Mouse (Mus musculus): ENCODE results near the gene Rexo5. TPM values are rescaled to one million over a fixed set of nuclear protein-coding genes. Genes with fewer than 3 reads are reported as not detected.

Rexo5 gene
- total RNA-seq (2021): 10 to 100 TPM in 1 of 2 experiments, 1 to 10 TPM in 1; 7.3 to 14.9 TPM

DNA sequence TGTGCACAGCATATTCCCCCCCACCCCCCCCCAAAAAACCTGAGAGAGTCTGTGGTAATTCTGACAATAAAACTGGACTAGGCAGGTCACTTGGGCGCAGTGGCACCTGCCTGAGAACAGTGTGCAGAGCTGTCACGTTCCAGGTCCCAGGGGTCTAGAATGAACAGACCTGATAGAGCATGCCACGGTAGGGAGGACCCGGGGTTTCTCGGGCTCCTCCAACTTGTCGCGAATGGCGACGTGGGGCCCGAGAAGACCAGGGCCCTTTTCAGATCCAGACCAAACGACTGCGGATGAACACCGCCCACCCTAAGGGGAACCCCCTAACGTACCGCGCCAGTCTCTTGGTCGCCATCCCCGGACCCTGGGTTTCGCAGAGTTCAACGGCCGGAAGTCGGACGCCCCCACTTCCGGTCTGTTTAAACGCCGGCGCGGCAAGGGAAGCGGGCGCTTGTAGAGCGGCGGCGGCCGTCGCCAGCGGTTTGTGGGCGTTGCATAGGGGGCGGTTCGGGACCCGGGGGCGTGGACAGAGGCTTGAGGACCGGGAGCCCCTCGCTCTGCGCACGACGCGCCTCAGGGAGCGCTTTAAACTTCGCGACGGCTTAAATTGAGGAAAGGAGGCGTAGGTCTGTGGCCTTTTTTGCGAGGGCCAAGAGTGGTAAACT lies at the start of gene Rexo5, which contains the start of gene Eri2:
Rexo5 (plus strand) TSS at position 421 of the 665 bp plus-strand sequence.
Eri2 (minus strand) TSS at position 473 of the 665 bp plus-strand sequence.
- peak; percentile 91 for DNase-seq

DNA sequence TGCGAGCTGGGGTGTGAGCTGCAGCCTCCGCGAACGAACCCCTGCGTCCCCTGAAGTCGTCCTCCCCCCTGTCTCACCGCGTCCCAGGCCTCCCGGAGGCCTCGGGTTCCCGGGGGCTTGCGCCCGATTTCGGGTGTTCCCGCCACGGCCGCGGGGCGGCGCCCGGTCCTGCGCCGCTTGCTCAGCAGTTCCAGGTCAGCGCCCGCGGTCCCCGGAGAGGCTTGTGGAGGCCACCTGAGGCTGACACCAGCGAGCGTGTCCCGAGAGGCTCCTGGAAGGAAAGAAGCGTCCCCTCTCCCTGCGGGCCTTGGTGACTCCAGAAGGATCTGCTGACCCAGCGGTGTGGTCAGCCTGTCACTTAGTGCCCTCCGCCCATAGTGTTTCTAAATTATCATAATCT lies 49.5 kb upstream of the Rexo5 start:
- DNase-seq: peak; percentile 9

DNA sequence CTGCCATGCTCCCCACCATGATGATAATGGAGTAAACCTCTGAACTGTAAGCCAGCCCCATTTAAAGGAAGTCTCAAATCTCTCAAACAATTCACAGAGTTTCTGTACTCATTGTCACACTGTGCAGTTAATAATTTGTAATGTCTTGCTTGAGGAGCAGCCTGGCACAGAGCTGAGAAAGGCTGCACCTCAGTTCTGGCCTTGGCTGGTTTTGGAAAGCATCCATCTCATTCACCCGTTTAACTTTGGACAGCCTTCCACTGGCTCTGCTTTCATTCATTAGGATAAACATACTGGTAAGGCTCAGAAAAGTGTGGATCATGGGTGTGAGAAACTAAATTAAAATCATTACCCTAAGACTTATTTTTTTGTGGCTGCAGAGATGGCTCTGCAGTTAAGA lies 47.9 kb upstream of the Rexo5 start:
- DNase-seq: no peak

DNA sequence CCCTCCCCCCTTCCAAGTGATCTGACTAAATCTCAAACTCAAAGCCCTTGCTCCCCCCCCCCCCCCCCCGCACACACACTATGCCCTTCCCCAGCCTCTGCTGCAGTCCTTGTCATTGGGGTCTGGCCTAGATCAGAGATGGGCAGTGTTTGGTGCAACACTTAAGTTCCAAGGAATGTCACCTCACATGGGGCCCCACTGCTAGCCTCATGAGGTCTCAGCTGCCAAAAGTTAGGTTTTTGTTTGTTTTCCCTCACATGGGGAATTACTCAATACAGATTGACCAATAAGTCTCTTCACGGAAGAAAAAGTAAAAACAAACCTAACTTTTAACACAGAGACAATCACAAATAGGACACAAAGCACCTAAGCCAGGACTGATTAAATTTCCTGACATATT lies 45.0 kb upstream of the Rexo5 start:
- no peak for DNase-seq

DNA sequence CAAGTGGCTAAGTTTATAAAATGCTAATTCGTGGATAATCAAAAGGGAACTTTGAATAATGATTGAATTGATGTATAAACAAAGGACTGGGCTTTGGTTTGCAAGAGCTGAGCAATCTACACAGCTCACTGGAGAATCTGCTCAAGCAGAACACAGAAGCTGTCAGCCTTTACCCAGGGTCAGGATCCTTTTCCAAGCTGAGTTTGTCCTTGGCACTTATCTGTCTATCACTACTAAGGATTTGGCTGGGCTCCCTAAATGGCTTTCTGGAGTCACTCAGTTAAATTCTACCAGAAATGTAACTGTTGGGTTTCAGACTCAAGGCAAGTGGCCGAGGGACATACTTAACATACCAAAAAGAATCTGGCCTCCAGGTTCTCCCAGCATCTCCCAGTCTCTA lies 43.9 kb upstream of the Rexo5 start:
- no peak for DNase-seq

DNA sequence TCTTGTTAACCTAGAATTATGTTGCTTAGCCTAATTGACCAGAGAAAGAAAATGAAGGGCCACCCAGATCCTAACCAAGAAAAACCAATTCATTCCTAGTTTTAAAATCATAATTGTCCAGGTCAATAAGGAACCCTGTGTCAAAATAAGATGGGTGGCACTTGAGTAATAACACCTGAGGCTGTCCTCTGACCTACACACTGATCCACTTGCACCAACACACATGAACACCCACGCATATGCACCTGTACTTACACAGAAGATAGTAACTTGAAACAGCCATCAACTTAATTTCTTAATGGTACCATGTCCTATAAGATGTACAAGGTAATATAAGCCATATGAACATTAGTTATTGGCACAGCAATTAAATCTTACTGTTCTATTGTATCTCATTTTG lies 40.1 kb upstream of the Rexo5 start:
- no peak for DNase-seq

DNA sequence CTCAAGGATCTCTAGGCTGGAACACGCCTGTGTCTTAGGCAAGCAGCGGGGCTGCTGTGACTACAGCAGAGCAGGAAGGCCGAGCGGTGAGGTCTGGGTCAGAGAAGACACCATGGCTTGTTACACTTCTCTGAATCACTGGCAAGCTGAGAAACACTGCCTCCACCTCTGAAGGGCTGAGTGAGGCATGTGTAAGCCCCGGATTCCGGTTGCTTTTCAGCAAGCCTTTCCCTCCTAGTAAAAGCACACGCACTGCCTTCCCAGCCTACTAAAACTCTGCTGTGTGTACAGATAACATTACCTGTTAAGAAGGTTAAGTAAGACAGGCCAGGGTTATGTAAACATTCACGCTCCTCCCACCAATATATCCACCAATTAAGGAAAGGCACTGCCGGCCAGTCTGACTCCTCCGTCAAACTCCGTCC lies 33.3 kb upstream of the Rexo5 start, which contains the start of gene Acsm3:
Acsm3 (plus strand) TSS at position 397 of the 425 bp plus-strand sequence.
- no peak for DNase-seq

DNA sequence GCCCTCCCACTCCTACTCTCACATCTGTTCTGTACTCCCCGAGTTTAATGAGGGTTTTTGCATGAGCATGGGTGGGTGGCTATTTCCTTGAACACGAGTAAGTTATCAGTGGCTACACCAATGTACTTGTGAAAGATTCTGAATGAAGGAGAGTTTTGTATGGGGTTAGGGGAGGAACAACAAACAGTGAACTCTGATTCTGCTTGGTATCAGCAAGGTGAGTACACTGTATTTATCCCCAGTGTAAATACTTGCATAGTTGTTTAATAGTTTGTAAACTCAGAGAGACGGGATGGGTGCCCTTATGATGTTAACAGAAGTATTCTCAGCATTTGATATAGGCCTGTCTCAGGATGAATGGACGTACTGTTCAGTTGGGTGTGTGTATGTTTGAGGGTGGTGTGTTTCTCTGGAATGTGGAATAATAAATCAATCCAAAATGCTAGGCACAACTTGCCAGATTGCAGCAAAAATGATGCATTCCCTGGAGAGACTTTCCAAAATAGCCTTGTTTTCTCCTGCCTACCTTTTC lies 31.6 kb upstream of the Rexo5 start:
- no peak for DNase-seq

DNA sequence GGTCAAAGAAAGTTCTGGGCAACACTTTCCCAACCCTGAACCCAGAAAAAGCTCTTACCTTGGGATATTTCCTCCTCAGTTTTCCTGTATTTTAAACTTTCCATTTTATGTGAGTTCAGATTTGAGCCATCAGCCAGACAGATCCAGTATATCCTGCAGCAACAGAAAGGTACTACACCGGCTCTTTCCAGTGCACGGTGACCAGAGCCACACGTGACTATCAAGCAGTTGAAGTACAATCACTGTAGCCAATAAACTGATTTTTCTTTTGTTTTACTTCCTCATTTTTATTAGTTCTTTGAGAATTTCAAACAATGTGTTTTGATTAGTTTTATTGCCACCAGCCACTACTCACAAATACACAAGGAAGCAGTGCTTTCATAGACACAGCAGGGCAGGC lies 29.4 kb upstream of the Rexo5 start:
- DNase-seq: no peak

DNA sequence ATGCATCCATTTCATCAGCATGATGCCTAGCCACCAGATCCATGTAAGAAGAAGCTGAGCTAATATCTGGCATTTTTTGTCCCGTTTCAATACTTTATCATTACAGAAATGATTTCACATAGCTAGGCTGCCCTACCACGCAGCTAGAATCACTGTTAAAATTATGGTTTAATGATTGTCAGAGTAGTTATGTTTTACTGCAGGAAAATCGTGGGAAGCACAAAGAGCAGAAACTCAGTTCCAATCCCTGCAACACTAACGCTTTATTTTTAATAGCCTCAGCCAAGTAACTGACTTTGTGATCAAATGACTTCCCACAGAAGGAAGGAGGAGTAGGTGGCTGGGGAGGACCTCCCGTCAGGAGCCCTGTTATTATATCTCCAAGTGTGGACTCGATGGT lies 26.8 kb upstream of the Rexo5 start:
- no peak for DNase-seq

DNA sequence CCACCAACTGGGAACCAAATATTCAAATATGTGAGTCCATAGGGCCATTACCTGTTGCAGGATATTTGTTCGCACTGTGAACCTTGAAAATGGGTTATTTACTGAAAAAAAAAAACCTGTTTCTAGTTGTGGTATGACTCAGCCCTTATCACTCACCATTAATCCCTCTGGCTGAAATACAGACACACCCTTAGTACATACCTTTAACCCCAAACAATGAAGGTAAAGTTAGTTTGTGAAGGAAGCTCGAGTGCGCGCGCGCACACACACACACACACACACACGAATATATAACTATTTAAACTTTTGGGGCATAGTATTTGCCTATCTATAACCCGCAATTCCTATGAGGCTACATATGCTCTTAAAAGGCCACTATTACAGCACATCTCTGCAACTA lies 23.9 kb upstream of the Rexo5 start:
- no peak for DNase-seq

DNA sequence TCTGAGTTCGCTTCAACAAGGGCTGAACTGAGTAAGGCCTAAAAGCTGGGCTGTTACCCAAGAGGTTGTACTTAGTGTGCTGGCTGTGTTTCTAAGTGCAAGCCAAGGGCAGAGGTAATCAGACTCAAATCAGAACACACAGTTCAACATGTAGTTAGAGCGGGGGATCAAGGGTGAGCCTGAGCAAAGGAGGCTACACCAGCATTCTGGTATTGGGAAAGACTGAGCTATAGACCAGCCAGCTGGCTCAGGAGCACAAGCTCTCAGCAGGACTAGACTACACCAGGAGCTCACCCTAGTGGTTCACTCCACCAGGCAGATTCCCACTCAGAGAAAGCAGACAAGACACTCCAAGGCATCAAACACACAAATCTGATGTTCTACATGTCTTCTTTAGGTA lies 10.4 kb upstream of the Rexo5 start:
- no peak for DNase-seq

DNA sequence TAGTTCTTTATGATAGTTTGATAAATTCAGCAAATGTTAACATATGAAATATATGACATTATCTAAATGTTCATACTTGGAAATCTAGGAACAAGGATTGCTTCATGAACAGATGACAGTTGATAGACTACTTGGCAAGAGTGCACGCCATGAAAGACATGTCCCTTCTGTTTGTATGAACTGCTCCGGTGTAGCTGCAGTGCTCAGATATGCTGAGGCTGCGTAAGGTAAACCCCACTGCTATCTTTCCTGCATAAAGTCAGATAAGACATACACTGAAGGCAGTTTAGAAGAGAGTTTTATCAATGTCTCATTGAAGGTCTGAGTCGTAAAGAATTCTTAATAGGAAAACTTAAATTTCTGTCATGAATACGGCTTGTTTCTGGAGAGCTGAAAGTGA lies 8.9 kb upstream of the Rexo5 start:
- DNase-seq: no peak

DNA sequence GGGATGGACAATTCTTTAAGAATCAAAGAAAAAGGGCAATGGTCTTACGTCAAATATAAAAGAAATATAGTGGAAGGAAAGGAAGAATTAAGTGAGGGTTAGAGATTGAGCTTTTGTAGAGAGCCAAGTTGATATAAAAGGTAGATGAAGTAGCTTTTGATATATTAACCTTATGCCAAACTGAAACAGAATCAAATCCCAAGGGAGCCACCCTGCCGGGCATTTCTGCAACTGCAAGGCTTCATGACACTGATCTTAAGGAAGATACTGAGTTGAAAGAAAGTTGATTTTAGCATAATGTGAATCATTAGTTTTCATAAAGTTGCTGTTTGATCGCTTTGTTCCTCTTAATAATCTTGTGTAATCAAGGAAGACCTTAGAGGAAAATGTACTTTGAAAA lies 4.8 kb upstream of the Rexo5 start:
- DNase-seq: no peak

DNA sequence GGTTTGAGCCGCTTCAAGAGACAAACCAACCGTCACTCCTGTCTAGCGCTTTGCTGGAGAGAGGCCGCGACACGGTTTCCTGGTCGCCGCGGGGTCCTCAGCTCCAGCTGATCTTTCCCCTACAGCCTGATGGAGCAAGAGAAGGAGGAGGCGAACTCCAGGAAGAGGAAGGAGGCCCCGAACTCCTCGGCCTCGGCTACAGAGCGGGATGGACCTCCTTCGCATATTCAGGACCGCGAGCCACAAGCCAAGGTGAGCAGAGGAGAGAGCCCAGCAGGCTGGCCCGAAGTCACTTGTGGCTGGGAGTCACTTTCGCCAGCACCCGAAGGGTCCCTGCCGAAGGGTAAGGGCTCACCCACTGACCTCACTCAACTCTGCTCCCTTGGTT lies 439 bp downstream of the Rexo5 start:
- DNase-seq: no peak

DNA sequence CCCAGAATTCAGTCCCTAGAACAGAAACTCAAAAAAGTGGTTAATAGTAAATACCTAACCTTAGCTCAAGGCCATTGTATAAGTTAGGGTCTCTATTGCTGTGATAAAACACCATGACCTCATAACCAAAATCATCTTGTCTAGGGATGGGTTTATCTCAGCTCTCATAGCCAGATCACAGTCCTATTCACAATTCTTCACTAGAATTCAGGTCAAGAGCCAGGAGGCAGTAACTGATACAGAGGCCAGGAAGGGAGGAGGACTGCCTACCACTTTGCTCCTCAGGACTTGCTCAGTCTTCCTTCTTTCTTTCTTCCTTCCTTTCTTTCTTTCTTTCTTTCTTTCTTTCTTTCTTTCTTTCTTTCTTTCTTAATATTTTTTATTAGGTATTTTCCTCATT lies 1.5 kb downstream of the Rexo5 start:
- DNase-seq: no peak

DNA sequence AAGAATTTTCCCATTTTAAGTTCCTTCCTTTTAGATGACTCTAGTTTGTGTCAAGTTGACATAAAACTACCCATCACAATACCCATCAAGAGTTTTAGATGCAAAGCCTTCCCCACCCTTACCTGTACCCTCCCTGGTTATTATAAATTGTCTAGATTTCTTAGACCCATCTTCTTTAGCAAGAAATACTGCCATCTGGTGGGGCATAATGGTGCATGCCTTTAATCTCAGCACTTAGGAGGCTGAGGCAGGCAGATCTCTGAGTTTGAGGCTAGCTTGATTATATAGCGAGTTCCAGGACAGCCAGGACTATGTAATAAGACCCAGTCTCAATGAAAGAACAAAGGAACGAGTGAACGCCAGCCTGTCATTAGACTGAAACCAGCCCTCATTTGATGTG lies 6.7 kb downstream of the Rexo5 start:
- DNase-seq: no peak

DNA sequence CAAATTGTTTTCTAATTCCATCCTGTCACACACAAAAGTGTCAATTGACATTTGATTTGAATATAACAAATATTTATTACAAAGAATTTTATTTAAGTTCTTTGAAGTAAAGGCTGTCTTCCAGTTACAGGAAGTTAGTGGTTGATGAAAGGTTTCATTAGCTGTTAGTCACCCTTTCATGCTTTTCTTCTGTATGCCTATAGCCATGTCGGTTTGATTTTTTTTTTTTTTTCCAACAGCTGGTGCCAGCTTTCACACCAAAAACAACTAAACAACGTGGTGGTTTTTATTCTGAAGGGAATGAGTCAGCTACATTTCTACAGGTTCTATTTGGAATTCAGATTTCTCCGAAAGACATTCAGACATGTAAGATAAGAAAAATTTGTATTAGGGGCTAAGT lies 7.2 kb downstream of the Rexo5 start:
- no peak for DNase-seq

DNA sequence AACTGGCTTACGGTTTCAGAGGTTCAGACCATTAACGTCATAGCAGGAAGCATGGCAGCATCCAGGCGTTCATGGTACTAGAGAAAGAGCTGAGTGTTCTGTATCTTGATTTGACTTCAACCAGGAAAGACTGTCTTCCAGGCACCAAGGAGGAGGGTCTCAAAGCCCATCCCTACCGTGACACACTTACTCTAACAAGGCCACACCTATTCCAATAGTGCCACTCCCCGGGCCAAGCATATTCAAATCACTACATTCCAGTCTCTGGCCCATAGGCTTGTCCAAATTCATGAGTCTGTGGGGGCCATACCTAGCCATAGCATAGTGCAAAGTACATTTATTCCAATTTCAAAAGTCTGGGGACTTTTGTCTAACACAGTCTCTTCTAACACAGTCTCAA lies 13.6 kb downstream of the Rexo5 start:
- no peak for DNase-seq

DNA sequence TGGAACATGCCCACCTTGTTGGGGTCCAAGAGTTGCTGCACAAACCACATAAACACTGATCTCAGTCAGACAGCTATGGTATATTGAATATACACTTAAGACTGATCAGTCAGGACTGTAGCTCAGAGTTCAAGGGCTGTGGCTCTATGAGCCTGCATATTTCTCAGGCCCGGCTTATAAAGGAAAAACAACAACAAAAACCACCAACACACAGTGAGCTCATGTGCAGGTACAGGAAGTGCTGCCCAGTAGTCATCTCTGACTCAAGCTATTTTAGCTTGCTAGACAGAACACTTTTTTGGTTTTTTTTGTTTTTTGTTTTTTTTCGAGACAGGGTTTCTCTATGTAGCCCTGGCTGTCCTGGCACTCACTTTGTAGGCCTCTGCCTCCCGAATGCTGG lies 14.9 kb downstream of the Rexo5 start:
- no peak for DNase-seq

DNA sequence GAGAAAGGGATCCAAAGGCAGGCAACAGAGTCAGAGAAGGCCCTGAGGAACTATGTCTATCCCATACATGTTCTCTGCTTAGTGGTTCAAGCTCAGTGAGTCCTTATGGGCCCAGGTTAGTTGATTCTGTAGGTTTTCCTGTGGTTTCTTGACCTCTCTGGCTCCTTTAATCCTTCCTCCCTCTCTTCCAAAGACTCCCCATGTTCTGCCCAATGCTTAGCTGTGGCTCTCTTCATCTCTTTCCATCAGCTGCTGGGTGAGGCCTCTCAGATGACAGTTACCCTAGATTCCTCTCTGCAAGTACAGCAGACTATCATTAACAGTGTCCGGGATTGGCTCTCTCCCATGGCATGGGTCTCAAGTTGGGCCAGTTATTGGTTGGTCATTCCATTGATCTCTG lies 41.6 kb downstream of the Rexo5 start:
- no peak for DNase-seq

DNA sequence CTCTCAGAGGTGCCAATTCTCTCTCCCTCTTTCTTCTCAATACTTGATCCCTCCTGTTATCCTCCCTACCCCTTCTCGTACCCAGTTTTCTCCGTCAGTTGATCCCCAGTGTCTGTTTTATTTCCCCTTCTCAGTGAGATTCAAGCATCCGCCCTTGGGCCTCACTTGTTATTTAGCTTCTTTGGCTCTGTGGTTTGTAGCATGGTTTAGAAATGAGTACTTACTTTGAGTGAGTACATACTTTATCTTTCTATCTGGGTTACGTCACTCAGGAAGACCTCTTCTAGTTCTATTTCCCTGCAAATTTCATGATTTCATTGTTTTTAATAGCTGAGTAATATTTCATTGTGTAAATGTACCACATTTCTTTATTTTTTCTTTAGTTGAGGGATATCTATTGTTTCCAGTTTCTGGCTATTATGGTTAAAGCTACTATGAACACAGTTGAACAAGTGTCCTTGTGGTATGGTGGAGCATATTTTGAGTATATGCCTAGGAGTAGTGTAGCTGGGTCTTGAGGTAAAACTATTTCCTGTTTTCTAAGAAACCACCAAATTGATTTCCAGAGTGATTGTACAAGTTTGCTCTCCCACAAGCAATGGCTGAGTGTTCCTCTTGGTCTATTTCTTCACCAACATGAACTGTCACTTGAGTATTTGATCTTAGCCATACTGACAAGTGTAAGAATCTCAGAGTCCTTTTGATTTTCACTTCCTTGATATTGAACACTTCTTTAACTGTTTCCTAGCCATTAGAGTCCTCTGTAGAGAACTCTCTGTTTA lies 42.4 kb downstream of the Rexo5 start:
- DNase-seq: no peak

DNA sequence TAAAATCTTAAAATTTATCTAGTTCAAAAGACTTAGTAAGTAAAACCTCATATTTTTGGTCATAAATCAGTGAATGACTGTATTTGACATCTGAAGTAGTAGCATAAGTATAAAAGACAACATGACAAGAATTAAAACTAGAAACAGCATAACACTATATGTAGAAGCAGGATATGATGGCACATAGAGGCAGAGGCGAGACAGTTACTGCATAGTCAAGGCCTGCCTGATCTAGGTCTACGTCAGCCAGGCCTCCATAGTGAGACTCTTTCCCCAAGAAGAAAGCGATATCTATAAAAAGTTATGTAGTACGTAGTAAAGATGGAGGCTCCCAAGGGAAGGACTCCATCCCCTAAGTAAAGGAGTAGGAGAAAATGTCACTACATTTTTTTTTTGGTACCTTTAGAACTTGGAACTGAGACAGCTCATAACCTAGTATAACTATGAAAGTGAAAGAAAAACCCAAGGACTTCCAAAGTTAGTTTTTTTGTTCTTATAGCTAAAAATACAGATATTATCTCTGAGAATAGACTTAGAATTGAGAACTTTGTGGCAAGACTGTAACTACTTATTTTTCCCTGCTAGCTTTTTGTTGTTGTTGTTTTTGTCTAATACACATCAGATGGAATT lies 48.1 kb downstream of the Rexo5 start:
- no peak for DNase-seq

Data from heart, postnatal 4 days (tissue).